Comparison of ENCODE assay signal across 1 mouse cellular context in the genomic region with DNA sequence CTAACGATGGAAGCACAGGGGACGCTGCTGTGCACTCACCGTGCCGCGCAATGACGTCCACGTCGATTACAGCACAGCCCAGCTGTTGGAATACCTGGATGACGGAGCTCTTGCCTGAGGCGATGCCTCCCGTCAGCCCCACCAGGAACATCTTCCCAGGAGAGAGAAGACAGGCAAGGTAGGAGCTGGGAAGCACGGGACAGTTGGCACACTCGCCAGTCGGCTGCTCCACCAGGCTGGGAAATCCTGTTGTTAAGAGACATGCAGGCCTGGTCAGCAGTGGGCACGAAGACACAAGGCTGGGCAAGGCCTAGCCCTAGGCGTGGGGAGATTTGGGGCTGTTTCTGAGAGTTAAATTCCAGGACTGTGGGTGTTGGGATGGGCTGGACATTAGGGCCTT.
TF ChIP-seq lines count a peak whose summit lies in the region.

No protein-coding gene starts in this region.

TF ChIP-seq in MEL, 35 proteins besides CTCF, POLR2A, EP300 and RAD21 (continued from another document):
- TF ChIP-seq TCF12 (IDR thresholded peaks at IDR 0.05; ENCODE audit: low read depth, low read length) (no peak), NELFE (IDR thresholded peaks at IDR 0.05; ENCODE audit: low read depth, low read length) (no peak), HCFC1 (IDR thresholded peaks at IDR 0.05; ENCODE audit: low read depth, low read length) (no peak), SIN3A (IDR thresholded peaks at IDR 0.05; ENCODE audit: low read length) (no peak)
